Mouse (Mus musculus): ENCODE measurements around the gene Kiz. TPM values are rescaled to one million over a fixed set of nuclear protein-coding genes. Genes with fewer than 3 reads are reported as not detected.

Kiz gene
- polyA plus RNA-seq, 1 experiment from 2014 or later = 35.5 TPM

- H3K4me3 ChIP-seq (replicated peaks) = peak overlapping the region; percentile 28
- no peak overlapping the region for H3K27ac ChIP-seq
- 1% methylated on average over 20 of the region's 20 CpGs for WGBS
- peaks cover 18% of the 10 kb centered on the region for H3K4me1 ChIP-seq (replicated peaks)
- no peaks in the 10 kb centered on the region for H3K9me3 ChIP-seq
- no peak overlapping the region for H3K9ac ChIP-seq (replicated peaks)
- H3K27me3 ChIP-seq = peaks cover 89% of the 10 kb centered on the region
- no peak for ATAC-seq (ENCODE audit: insufficient number of reproducible peaks, insufficient read depth, low FRiP score, low TSS enrichment, low read depth)
- no peaks in the 10 kb centered on the region for H3K36me3 ChIP-seq
- H3K4me2 ChIP-seq = peak overlapping the region; percentile 49
Observed at GRCm38 (mm10) chr2:146835241-146835990, 20.2 kb upstream of the Kiz start.

GRCm38 (mm10) chr2:146836246-146836645 lies 19.4 kb upstream of the Kiz start:
- Histone ChIP-seq H3K27ac (no peak overlapping the region), H3K36me3 (no peaks in the 10 kb centered on the region), H3K4me3 (replicated peaks) (no peak overlapping the region), H3K27me3 (peaks cover 89% of the 10 kb centered on the region), H3K9ac (replicated peaks) (no peak overlapping the region), H3K4me2 (no peak overlapping the region), H3K4me1 (replicated peaks) (peaks cover 18% of the 10 kb centered on the region), H3K9me3 (no peaks in the 10 kb centered on the region)
- WGBS = 3% methylated on average over 13 of the region's 13 CpGs
- no peak for ATAC-seq (ENCODE audit: insufficient number of reproducible peaks, insufficient read depth, low FRiP score, low TSS enrichment, low read depth)

- H3K4me2 ChIP-seq = no peak overlapping the region
- peaks cover 92% of the 10 kb centered on the region for H3K27me3 ChIP-seq
- no peak for ATAC-seq (ENCODE audit: insufficient number of reproducible peaks, insufficient read depth, low FRiP score, low TSS enrichment, low read depth)
- no peaks in the 10 kb centered on the region for H3K36me3 ChIP-seq
- WGBS = 2% methylated on average over 17 of the region's 17 CpGs
- H3K4me3 ChIP-seq (replicated peaks) = no peak overlapping the region
- H3K27ac ChIP-seq = no peak overlapping the region
- no peak overlapping the region for H3K9ac ChIP-seq (replicated peaks)
- H3K4me1 ChIP-seq (replicated peaks) = peaks cover 18% of the 10 kb centered on the region
- no peaks in the 10 kb centered on the region for H3K9me3 ChIP-seq
Observed at GRCm38 (mm10) chr2:146836871-146837550, 18.7 kb upstream of the Kiz start.

- Histone ChIP-seq H3K4me1 (replicated peaks) (peaks cover 18% of the 10 kb centered on the region), H3K9ac (replicated peaks) (no peak overlapping the region), H3K9me3 (no peaks in the 10 kb centered on the region), H3K27ac (no peak overlapping the region), H3K36me3 (no peaks in the 10 kb centered on the region), H3K4me2 (no peak overlapping the region), H3K27me3 (peaks cover 90% of the 10 kb centered on the region), H3K4me3 (replicated peaks) (no peak overlapping the region)
- 4% methylated on average over 1 of the region's 1 CpGs for WGBS
- no peak for ATAC-seq (ENCODE audit: insufficient number of reproducible peaks, insufficient read depth, low FRiP score, low TSS enrichment, low read depth)
Observed at GRCm38 (mm10) chr2:146837653-146838052, 18.0 kb upstream of the Kiz start.

- H3K9ac ChIP-seq (replicated peaks) = 0 out of 2 replicates have a peak overlapping the region, but pooled peaks have one; percentile 4
- H3K27me3 ChIP-seq = peaks cover 81% of the 10 kb centered on the region
- no peak for ATAC-seq (ENCODE audit: insufficient number of reproducible peaks, insufficient read depth, low FRiP score, low TSS enrichment, low read depth)
- H3K4me2 ChIP-seq = peak overlapping the region; percentile 40; the same call in 1 of the 2 replicates
- H3K27ac ChIP-seq = no peak overlapping the region
- no peaks in the 10 kb centered on the region for H3K36me3 ChIP-seq
- H3K4me3 ChIP-seq (replicated peaks) = peak overlapping the region; percentile 12
- under 1% methylated on average over 30 of the region's 30 CpGs for WGBS
- H3K9me3 ChIP-seq = no peaks in the 10 kb centered on the region
- H3K4me1 ChIP-seq (replicated peaks) = peaks cover 18% of the 10 kb centered on the region
Observed at GRCm38 (mm10) chr2:146838596-146839302, 16.9 kb upstream of the Kiz start.

GRCm38 (mm10) chr2:146839303-146840030 lies 16.2 kb upstream of the Kiz start:
- peak overlapping the region; percentile 12 for H3K4me3 ChIP-seq (replicated peaks)
- peak overlapping the region; percentile 40 for H3K4me2 ChIP-seq
- ATAC-seq (ENCODE audit: insufficient number of reproducible peaks, insufficient read depth, low FRiP score, low TSS enrichment, low read depth) = no peak; the same call in 1 of the 2 replicates
- peaks cover 74% of the 10 kb centered on the region for H3K27me3 ChIP-seq
- H3K4me1 ChIP-seq (replicated peaks) = peaks cover 13% of the 10 kb centered on the region
- no peak overlapping the region for H3K9ac ChIP-seq (replicated peaks)
- no peak overlapping the region for H3K27ac ChIP-seq
- H3K9me3 ChIP-seq = no peaks in the 10 kb centered on the region
- WGBS = 2% methylated on average over 36 of the region's 36 CpGs
- no peaks in the 10 kb centered on the region for H3K36me3 ChIP-seq

- WGBS = 76% methylated on average over 2 of the region's 2 CpGs
Observed at GRCm38 (mm10) chr2:146847863-146848262, 7.8 kb upstream of the Kiz start.

GRCm38 (mm10) chr2:146856120-146856519 lies 456 bp downstream of the Kiz start:
- Histone ChIP-seq H3K9me3 (no peaks in the 10 kb centered on the region), H3K4me1 (replicated peaks) (no peaks in the 10 kb centered on the region), H3K27ac (peak overlapping the region; percentile 72), H3K9ac (replicated peaks) (peak overlapping the region; percentile 78), H3K4me3 (replicated peaks) (peak overlapping the region; percentile 91), H3K36me3 (peaks cover 2% of the 10 kb centered on the region; the same call in 1 of the 2 replicates), H3K27me3 (no peaks in the 10 kb centered on the region), H3K4me2 (peak overlapping the region; percentile 72)
- peak; percentile 46; the same call in 1 of the 2 replicates for ATAC-seq (ENCODE audit: insufficient number of reproducible peaks, insufficient read depth, low FRiP score, low TSS enrichment, low read depth)
- 7% methylated on average over 11 of the region's 11 CpGs for WGBS

More at GRCm38 (mm10) chr2:146847863-146848262, 7.8 kb upstream of the Kiz start:
- Histone ChIP-seq H3K36me3 (no peaks in the 10 kb centered on the region), H3K4me2 (no peak overlapping the region), H3K9me3 (no peaks in the 10 kb centered on the region), H3K27me3 (peaks cover under 1% of the 10 kb centered on the region; the same call in 1 of the 2 replicates), H3K4me3 (replicated peaks) (no peak overlapping the region), H3K4me1 (replicated peaks) (no peaks in the 10 kb centered on the region), H3K27ac (no peak overlapping the region), H3K9ac (replicated peaks) (no peak overlapping the region)
- no peak for ATAC-seq (ENCODE audit: insufficient number of reproducible peaks, insufficient read depth, low FRiP score, low TSS enrichment, low read depth)

GRCm38 (mm10) chr2:146856853-146857252 lies 1.2 kb downstream of the Kiz start:
- H3K36me3 ChIP-seq = peaks cover 7% of the 10 kb centered on the region; the same call in 1 of the 2 replicates
- no peaks in the 10 kb centered on the region for H3K4me1 ChIP-seq (replicated peaks)
- no peak overlapping the region for H3K4me3 ChIP-seq (replicated peaks)
- H3K9me3 ChIP-seq = no peaks in the 10 kb centered on the region
- H3K27me3 ChIP-seq = no peaks in the 10 kb centered on the region
- ATAC-seq (ENCODE audit: insufficient number of reproducible peaks, insufficient read depth, low FRiP score, low TSS enrichment, low read depth) = no peak
- no peak overlapping the region for H3K4me2 ChIP-seq
- no peak overlapping the region for H3K27ac ChIP-seq
- 69% methylated on average over 4 of the region's 4 CpGs for WGBS
- no peak overlapping the region for H3K9ac ChIP-seq (replicated peaks)

GRCm38 (mm10) chr2:146865781-146866180 lies 10.1 kb downstream of the Kiz start:
- Histone ChIP-seq H3K27ac (no peak overlapping the region), H3K4me3 (replicated peaks) (no peak overlapping the region), H3K36me3 (peaks cover 24% of the 10 kb centered on the region), H3K9me3 (no peaks in the 10 kb centered on the region), H3K4me1 (replicated peaks) (no peaks in the 10 kb centered on the region), H3K9ac (replicated peaks) (no peak overlapping the region), H3K4me2 (no peak overlapping the region), H3K27me3 (no peaks in the 10 kb centered on the region)
- 67% methylated on average over 3 of the region's 3 CpGs for WGBS
- no peak for ATAC-seq (ENCODE audit: insufficient number of reproducible peaks, insufficient read depth, low FRiP score, low TSS enrichment, low read depth)

Data from limb, embryonic 12.5 days (tissue).